Mouse (Mus musculus) ES-Bruce4 (cell line): ENCODE measurements around the gene Cpa5. TPM values are rescaled to one million over a fixed set of nuclear protein-coding genes. Genes with fewer than 3 reads are reported as not detected.

Experiments
- H3K27ac ChIP-seq: 2 replicates; pipeline ENCODE4 v1.5.1; 2012; ENCODE audit warnings: low read length, inconsistent platforms; ENCODE audit not compliant: insufficient read depth
- H3K27me3 ChIP-seq: 2 replicates; pipeline ENCODE4 v1.6.1; 2012; ENCODE audit warnings: mild to moderate bottlenecking, low read length, inconsistent platforms; ENCODE audit not compliant: control insufficient read depth, poor library complexity, insufficient read depth, severe bottlenecking
- H3K36me3 ChIP-seq: 2 replicates; pipeline ENCODE4 v1.6.1; 2012; ENCODE audit warnings: inconsistent platforms, mild to moderate bottlenecking, low read length, moderate library complexity; ENCODE audit not compliant: control insufficient read depth, poor library complexity, insufficient read depth, severe bottlenecking
- H3K4me1 ChIP-seq: one replicate; pipeline ENCODE4 v1.8.1; 2011; ENCODE audit warnings: low read length; ENCODE audit not compliant: control insufficient read depth, insufficient read depth
- H3K4me3 ChIP-seq: 2 replicates; pipeline ENCODE4 v1.5.1; 2011; ENCODE audit warnings: low read depth, mild to moderate bottlenecking, low read length
- H3K9ac ChIP-seq: 2 replicates; pipeline ENCODE4 v1.6.1; 2012; ENCODE audit warnings: low read depth, mild to moderate bottlenecking, inconsistent platforms; ENCODE audit not compliant: poor library complexity, severe bottlenecking
- H3K9me3 ChIP-seq: replicated peaks from 2 replicates; pipeline ENCODE4 v1.6.1; 2012; ENCODE audit warnings: mild to moderate bottlenecking, low read length, inconsistent platforms; ENCODE audit not compliant: control insufficient read depth, poor library complexity, insufficient read depth, severe bottlenecking
- CTCF ChIP-seq: IDR thresholded peaks from one replicate; pipeline ENCODE4 v1.8.1; 2011; ENCODE audit warnings: low read depth, low read length
- EP300 ChIP-seq: IDR thresholded peaks from 2 replicates; pipeline ENCODE4 v1.6.1; 2011; ENCODE audit warnings: low read depth, low read length; ENCODE audit not compliant: insufficient read depth
- POLR2A ChIP-seq: IDR thresholded peaks from one replicate; pipeline ENCODE4 v1.8.1; 2011; ENCODE audit warnings: low read length; ENCODE audit not compliant: insufficient read depth
- polyA plus RNA-seq: library from polyadenylated mRNA; stranded (reverse); fragments of >200 nt; gene quantifications from 2 replicates; pipeline ENCODE4 v1.2.4, GENCODE M21; 2011; ENCODE audit warnings: low read depth; ENCODE audit not compliant: missing spikeins, insufficient read depth, insufficient read length

The Cpa5 gene
- polyA plus RNA-seq, 1 experiment, result not detected

DNA sequence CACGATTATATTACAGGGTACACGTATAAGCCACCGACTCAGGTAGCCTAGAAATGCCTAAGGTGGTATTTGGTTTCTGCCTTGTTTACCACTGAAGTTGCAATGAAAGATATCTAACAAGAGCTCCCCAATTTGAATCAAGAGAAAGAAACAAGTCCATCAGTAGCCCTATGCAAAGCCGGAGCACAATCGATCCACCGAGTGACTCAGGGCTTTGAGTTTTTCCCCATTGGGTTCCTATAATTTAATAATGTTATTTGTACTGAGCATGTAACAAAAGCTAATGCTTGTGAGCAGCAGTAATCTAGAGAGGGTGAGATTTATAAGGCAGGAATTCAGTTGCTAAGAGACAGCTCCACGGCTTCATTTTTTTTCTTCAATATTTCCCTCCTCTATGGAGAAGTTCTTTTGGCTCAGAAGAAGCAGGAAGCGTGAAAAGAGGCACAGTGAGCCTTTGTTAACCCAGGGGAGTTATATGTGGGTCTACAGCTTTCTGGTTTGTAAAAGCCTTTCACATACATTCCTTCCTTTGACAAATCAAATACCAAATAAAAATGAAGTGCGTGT lies 64.0 kb downstream of the Cpa5 start:
- H3K27me3 ChIP-seq, result no peaks in the 10 kb centered on the region
- no peak overlapping the region for H3K27ac ChIP-seq
- no peaks in the 10 kb centered on the region for H3K4me1 ChIP-seq
- TF ChIP-seq EP300, result no peak
- TF ChIP-seq CTCF, result no peak
- no peak for TF ChIP-seq POLR2A
- no peak overlapping the region for H3K9ac ChIP-seq
- no peaks in the 10 kb centered on the region for H3K36me3 ChIP-seq
- no peaks in the 10 kb centered on the region for H3K9me3 ChIP-seq
- H3K4me3 ChIP-seq, result no peak overlapping the region

DNA sequence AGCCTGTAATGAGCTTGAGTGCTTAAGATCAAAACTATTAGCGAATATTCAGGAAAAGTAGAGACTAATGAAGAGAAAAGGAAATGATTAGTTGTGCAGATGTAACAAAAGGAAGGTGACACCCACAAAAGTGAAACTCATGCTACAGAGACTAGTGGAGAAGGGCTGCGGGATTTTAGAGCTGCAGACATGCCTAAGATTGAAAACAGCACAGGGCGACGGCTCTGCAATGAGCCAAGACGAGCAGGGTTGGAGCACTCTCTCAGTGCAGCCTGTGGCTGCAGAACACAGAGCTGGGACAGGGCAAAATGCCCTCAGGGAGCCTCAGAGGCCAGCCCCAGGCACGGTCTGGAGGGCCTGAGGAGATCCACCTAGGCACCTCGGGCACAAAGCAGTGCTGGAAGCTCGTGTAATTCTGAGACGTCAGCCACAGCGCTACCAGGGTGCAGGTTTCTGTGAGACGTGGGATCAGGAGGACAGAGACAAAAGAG lies 64.5 kb downstream of the Cpa5 start:
- H3K36me3 ChIP-seq, result no peaks in the 10 kb centered on the region
- H3K27me3 ChIP-seq, result no peaks in the 10 kb centered on the region
- H3K4me1 ChIP-seq, result no peaks in the 10 kb centered on the region
- H3K4me3 ChIP-seq, result no peak overlapping the region
- no peaks in the 10 kb centered on the region for H3K9me3 ChIP-seq
- H3K27ac ChIP-seq, result no peak overlapping the region
- no peak for TF ChIP-seq POLR2A
- TF ChIP-seq CTCF, result no peak
- no peak for TF ChIP-seq EP300
- no peak overlapping the region for H3K9ac ChIP-seq

DNA sequence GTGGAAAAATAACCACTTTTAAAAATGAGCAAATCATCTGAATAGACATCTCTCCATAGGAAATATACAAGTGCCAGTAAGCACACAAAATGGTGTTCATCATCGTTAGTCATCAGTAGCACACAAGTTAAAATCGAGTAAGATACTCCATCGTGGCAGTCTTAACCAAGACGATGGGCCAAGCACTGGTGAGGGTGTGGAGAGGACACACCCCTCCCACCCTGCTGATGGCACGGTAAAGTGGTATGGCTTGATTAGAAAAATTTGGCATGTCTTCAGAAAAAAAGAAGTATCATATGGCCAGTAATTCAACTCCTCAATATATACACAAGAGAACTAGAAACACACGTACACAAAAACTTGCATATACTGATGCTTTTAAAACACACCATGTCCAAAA lies 65.7 kb downstream of the Cpa5 start:
- H3K4me1 ChIP-seq, result no peaks in the 10 kb centered on the region
- no peak overlapping the region for H3K4me3 ChIP-seq
- no peaks in the 10 kb centered on the region for H3K27me3 ChIP-seq
- TF ChIP-seq EP300 (no peak), CTCF (no peak), POLR2A (no peak)
- no peaks in the 10 kb centered on the region for H3K9me3 ChIP-seq
- H3K36me3 ChIP-seq, result no peaks in the 10 kb centered on the region
- H3K27ac ChIP-seq, result no peak overlapping the region
- H3K9ac ChIP-seq, result no peak overlapping the region

DNA sequence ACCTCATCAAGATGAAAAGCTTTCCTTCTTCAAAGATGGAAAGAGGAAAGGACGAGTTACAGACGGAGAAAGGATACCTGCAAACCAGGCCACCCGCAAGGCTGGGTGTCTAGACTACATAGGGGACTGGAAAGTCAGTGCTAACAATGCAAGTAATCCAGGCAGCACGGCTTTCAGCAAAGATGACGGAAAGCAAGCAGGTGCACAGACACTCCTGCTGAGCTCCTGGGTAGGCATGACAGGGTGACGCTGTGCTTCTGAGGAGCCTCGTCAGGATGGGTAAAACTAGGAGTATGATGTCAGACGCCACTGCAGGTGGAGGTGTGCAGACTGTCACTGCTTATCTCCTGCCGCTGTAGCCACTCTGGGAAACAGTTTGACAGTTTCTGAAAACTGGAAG lies 66.8 kb downstream of the Cpa5 start:
- Histone ChIP-seq H3K27me3 (no peaks in the 10 kb centered on the region), H3K36me3 (no peaks in the 10 kb centered on the region), H3K4me3 (no peak overlapping the region), H3K9me3 (no peaks in the 10 kb centered on the region), H3K4me1 (peaks cover 3% of the 10 kb centered on the region), H3K9ac (no peak overlapping the region), H3K27ac (no peak overlapping the region)
- TF ChIP-seq CTCF (no peak), EP300 (no peak), POLR2A (no peak)

DNA sequence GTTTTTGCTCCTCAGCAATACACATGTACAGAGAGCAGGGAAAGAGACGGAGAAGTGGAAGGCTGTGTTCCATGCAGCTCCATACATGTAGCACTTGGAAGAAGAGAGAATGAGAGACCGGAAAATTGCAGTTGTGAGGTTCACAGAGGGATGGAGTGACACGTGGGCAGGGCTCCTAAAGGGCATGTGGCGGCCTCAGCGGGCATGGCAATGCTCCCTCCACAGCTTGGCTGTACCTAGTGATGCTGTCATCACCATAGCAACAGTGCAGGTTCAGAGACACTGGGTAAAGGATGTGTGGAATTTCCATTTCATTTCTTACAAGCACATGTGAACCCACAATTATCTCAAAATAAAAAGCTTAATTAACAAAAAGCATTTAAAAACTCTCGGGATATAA lies 67.7 kb downstream of the Cpa5 start:
- no peak overlapping the region for H3K27ac ChIP-seq
- H3K9ac ChIP-seq, result no peak overlapping the region
- no peak for TF ChIP-seq EP300
- no peak for TF ChIP-seq CTCF
- TF ChIP-seq POLR2A, result no peak
- no peaks in the 10 kb centered on the region for H3K27me3 ChIP-seq
- H3K4me3 ChIP-seq, result no peak overlapping the region
- no peaks in the 10 kb centered on the region for H3K36me3 ChIP-seq
- H3K4me1 ChIP-seq, result peaks cover 4% of the 10 kb centered on the region
- no peaks in the 10 kb centered on the region for H3K9me3 ChIP-seq

DNA sequence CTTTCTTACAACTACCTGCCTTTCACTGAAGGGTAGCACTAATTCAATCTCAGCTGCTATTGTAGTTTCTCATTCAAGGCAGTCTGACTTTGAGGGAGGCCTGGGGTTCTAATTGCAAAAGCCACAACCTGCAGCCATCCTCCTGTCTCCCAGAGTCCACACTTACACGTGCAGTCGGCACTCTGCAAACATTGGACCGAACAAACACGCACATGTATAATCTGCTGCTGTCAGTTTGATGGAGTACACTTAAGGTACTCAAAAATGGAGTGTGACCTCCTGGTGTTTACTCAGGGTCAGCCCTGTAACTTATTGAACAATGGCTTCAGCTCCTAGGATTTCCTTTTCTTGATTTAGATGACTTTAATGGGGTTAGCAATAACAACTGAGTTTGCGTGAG lies 68.8 kb downstream of the Cpa5 start:
- Histone ChIP-seq H3K4me1 (peaks cover 4% of the 10 kb centered on the region), H3K36me3 (no peaks in the 10 kb centered on the region), H3K27me3 (no peaks in the 10 kb centered on the region), H3K9ac (no peak overlapping the region), H3K27ac (no peak overlapping the region), H3K4me3 (no peak overlapping the region), H3K9me3 (no peaks in the 10 kb centered on the region)
- no peak for TF ChIP-seq POLR2A
- no peak for TF ChIP-seq EP300
- no peak for TF ChIP-seq CTCF
